Mouse (Mus musculus) right cerebral cortex, postnatal 36 days (tissue): ENCODE data around the gene Slamf8.
A peak's percentile ranks its signal among the peaks of the same experiment; 100 is the strongest.

Experiments used
- DNase-seq, 2 experiments: peaks; one replicate each; pipeline ENCODE4 v3.0.0; 2022; ENCODE audit warnings: low spot score in 2 of 2, mixed read lengths in 1 of 2

Gene Slamf8

GRCm38 (mm10) chr1:172590385-172590784, at the start of gene Slamf8:
TSS of gene Slamf8 (minus strand) at chr1:172590568.
- peak; percentile 7 to 12 for DNase-seq

GRCm38 (mm10) chr1:172638781-172639180, 48.4 kb upstream of the Slamf8 start:
- no peak for DNase-seq

GRCm38 (mm10) chr1:172637801-172638200, 47.4 kb upstream of the Slamf8 start:
- DNase-seq: no peak

GRCm38 (mm10) chr1:172636266-172636665, 45.9 kb upstream of the Slamf8 start:
- DNase-seq: no peak

GRCm38 (mm10) chr1:172635258-172635657, 44.9 kb upstream of the Slamf8 start:
- no peak for DNase-seq

GRCm38 (mm10) chr1:172634136-172634535, 43.8 kb upstream of the Slamf8 start:
- no peak for DNase-seq

GRCm38 (mm10) chr1:172632451-172633326, 42.3 kb upstream of the Slamf8 start, which contains the start of gene Dusp23:
TSS of gene Dusp23 (minus strand) at chr1:172632962.
- peak; percentile 88 to 94 for DNase-seq

- DNase-seq: no peak
These were observed 41.4 kb upstream of the Slamf8 start for GRCm38 (mm10) chr1:172631721-172632120.

- DNase-seq: no peak
These were observed 39.5 kb upstream of the Slamf8 start for GRCm38 (mm10) chr1:172629831-172630230.

GRCm38 (mm10) chr1:172626306-172626705, 35.9 kb upstream of the Slamf8 start:
- DNase-seq: no peak

GRCm38 (mm10) chr1:172624081-172624480, 33.7 kb upstream of the Slamf8 start:
- no peak for DNase-seq

GRCm38 (mm10) chr1:172623599-172623998, 33.2 kb upstream of the Slamf8 start:
- no peak for DNase-seq

GRCm38 (mm10) chr1:172619235-172619634, 28.9 kb upstream of the Slamf8 start:
- peak in 1 of 2 experiments; percentile 33 for DNase-seq

GRCm38 (mm10) chr1:172618141-172618540, 27.8 kb upstream of the Slamf8 start:
- DNase-seq: no peak

- no peak for DNase-seq
These were observed 27.2 kb upstream of the Slamf8 start for GRCm38 (mm10) chr1:172617365-172618076.

- no peak for DNase-seq
These were observed 26.4 kb upstream of the Slamf8 start for GRCm38 (mm10) chr1:172616537-172617300.

- no peak for DNase-seq
These were observed 25.0 kb upstream of the Slamf8 start for GRCm38 (mm10) chr1:172615412-172615811.

- no peak for DNase-seq
These were observed 24.3 kb upstream of the Slamf8 start for GRCm38 (mm10) chr1:172614654-172615053.

GRCm38 (mm10) chr1:172612745-172613144, 22.4 kb upstream of the Slamf8 start:
- no peak for DNase-seq

GRCm38 (mm10) chr1:172611304-172611703, 20.9 kb upstream of the Slamf8 start:
- no peak for DNase-seq

- DNase-seq: no peak
These were observed 12.0 kb upstream of the Slamf8 start, which contains the start of gene Fcrl6 for GRCm38 (mm10) chr1:172602326-172602725. TSS of gene Fcrl6 (minus strand) at chr1:172602551.

GRCm38 (mm10) chr1:172594495-172594894, 4.1 kb upstream of the Slamf8 start:
- no peak for DNase-seq
